ENCODE assay signal across 27 mouse cellular contexts in genomic region chr7:112086186-112086585, GRCm38 (mm10).
"Had no signal": no experiment of that assay in that cellular context is flagged by ENCODE, and none has a peak within 500 bp of the region (broad histone marks: within the 10 kb centered on the region; RNA-seq: fewer than 3 reads in every experiment).

No protein-coding gene starts in this region.

- H3K4me1 ChIP-seq: embryonic facial prominence, embryonic 10.5 days; embryonic facial prominence, embryonic 12.5 days; embryonic facial prominence, embryonic 13.5 days; embryonic facial prominence, embryonic 15.5 days; forebrain, embryonic 10.5 days; forebrain, embryonic 12.5 days; forebrain, embryonic 13.5 days; forebrain, embryonic 15.5 days had no signal

- ATAC-seq: forebrain, embryonic 13.5 days; forebrain, embryonic 14.5 days; forebrain, embryonic 15.5 days; forebrain, embryonic 16.5 days; forebrain, postnatal 0 days had no signal

- H3K4me2 ChIP-seq: embryonic facial prominence, embryonic 12.5 days; embryonic facial prominence, embryonic 13.5 days; embryonic facial prominence, embryonic 15.5 days; forebrain, embryonic 12.5 days; forebrain, embryonic 13.5 days; forebrain, embryonic 15.5 days had no signal

- H3K27me3 ChIP-seq: embryonic facial prominence, embryonic 12.5 days; embryonic facial prominence, embryonic 13.5 days; embryonic facial prominence, embryonic 15.5 days; forebrain, embryonic 12.5 days; forebrain, embryonic 13.5 days; forebrain, embryonic 15.5 days had no signal

- H3K27ac ChIP-seq: embryonic facial prominence, embryonic 10.5 days; embryonic facial prominence, embryonic 12.5 days; embryonic facial prominence, embryonic 13.5 days; embryonic facial prominence, embryonic 15.5 days; forebrain, embryonic 10.5 days; forebrain, embryonic 12.5 days; forebrain, embryonic 13.5 days; forebrain, embryonic 15.5 days; gastrocnemius, adult 2 months had no signal

- H3K9ac ChIP-seq: embryonic facial prominence, embryonic 12.5 days; embryonic facial prominence, embryonic 13.5 days; embryonic facial prominence, embryonic 15.5 days; forebrain, embryonic 12.5 days; forebrain, embryonic 13.5 days; forebrain, embryonic 15.5 days; forebrain, postnatal 0 days had no signal

- H3K4me3 ChIP-seq: embryonic facial prominence, embryonic 10.5 days; embryonic facial prominence, embryonic 12.5 days; embryonic facial prominence, embryonic 13.5 days; embryonic facial prominence, embryonic 15.5 days; erythroblast, embryonic 14.5 days; forebrain, embryonic 10.5 days; forebrain, embryonic 12.5 days; forebrain, embryonic 13.5 days; forebrain, embryonic 15.5 days; gastrocnemius, adult 2 months had no signal

- DNase-seq: cerebellum, adult 2 months; cerebellum, adult 8-10 months; cerebellum, adult 9-10 months; cerebellum, adult 9-11 months; cerebellum, postnatal 10 days; cerebellum, postnatal 14 days; cerebellum, postnatal 25 days; cerebellum, postnatal 36 days; embryo, embryonic 11 days; forebrain, postnatal 0 days; gastrocnemius, adult 2 months; gastrocnemius, postnatal 10 days; gastrocnemius, postnatal 14 days; gastrocnemius, postnatal 25 days; gastrocnemius, postnatal 36 days; heart, adult 18-20 months had no signal

- H3K9me3 ChIP-seq: embryonic facial prominence, embryonic 10.5 days; embryonic facial prominence, embryonic 12.5 days; embryonic facial prominence, embryonic 13.5 days; embryonic facial prominence, embryonic 15.5 days; forebrain, embryonic 10.5 days; forebrain, embryonic 12.5 days; forebrain, embryonic 13.5 days; forebrain, embryonic 15.5 days had no signal
